ENCODE assay signal across 8 mouse cellular contexts in genomic region chr17:56989467-56990114, GRCm38 (mm10). TPM values are rescaled to one million over a fixed set of nuclear protein-coding genes. Genes with fewer than 3 reads are reported as not detected.
DNase-seq lines count a peak whose midpoint lies in the region; ATAC-seq and TF ChIP-seq lines count a peak whose summit lies in the region.

No protein-coding gene starts in this region.

- no peak for TF ChIP-seq POLR2A in liver, adult 2 months (IDR thresholded peaks at IDR 0.05; ENCODE audit: extremely low read depth, insufficient read depth, low read length)

- no peaks in the 10 kb centered on the region for H3K27me3 ChIP-seq in heart, embryonic 13.5 days (replicated peaks)
- H3K27me3 ChIP-seq in erythroblast, embryonic 14.5 days (ENCODE audit: control insufficient read depth): no peaks in the 10 kb centered on the region
- no peaks in the 10 kb centered on the region for H3K27me3 ChIP-seq in liver, adult 2 months (ENCODE audit: control insufficient read depth, insufficient read depth, low read length)
- H3K27me3 ChIP-seq in midbrain, embryonic 16.5 days (ENCODE audit: control insufficient read depth, insufficient read depth, low read depth, low read length): no peaks in the 10 kb centered on the region

- peaks cover 15% of the 10 kb centered on the region for H3K4me1 ChIP-seq in heart, embryonic 13.5 days
- peaks cover 36% of the 10 kb centered on the region for H3K4me1 ChIP-seq in erythroblast, embryonic 14.5 days (ENCODE audit: control insufficient read depth)
- H3K4me1 ChIP-seq in liver, adult 2 months (ENCODE audit: control insufficient read depth, insufficient read depth, low read length): peaks cover 7% of the 10 kb centered on the region
- peaks cover 6% of the 10 kb centered on the region for H3K4me1 ChIP-seq in midbrain, embryonic 16.5 days (ENCODE audit: control insufficient read depth, insufficient read depth, low read length)

- peak; percentile 75 for ATAC-seq in heart, embryonic 13.5 days (ENCODE audit: extremely low read depth, insufficient number of reproducible peaks, low FRiP score, low TSS enrichment)
- peak; percentile 94 for ATAC-seq in midbrain, embryonic 16.5 days

- TF ChIP-seq CTCF in liver, adult 2 months (IDR thresholded peaks at IDR 0.05; ENCODE audit: low read depth, low read length): no peak

- DNase-seq in heart, postnatal 36 days: no peak
- DNase-seq in adrenal gland, postnatal 25 days: peak; percentile 56
- peak; percentile 71 for DNase-seq in hindlimb bud, embryonic 11.5 days (ENCODE audit: extremely low spot score, low read depth, low spot score)
- peak; percentile 85 for DNase-seq in liver, adult 2 months (ENCODE audit: extremely low read depth, low read depth, low spot score)
- peak; percentile 19 to 38 for DNase-seq in thymus, postnatal 36 days

- H3K9ac ChIP-seq in heart, embryonic 13.5 days: peak overlapping the region; percentile 91
- H3K9ac ChIP-seq in liver, adult 2 months (ENCODE audit: low read depth, low read length): peak overlapping the region; percentile 68
- H3K9ac ChIP-seq in midbrain, embryonic 16.5 days (ENCODE audit: low read depth, low read length): peak overlapping the region; percentile 95

- no peaks in the 10 kb centered on the region for H3K9me3 ChIP-seq in heart, embryonic 13.5 days
- H3K9me3 ChIP-seq in erythroblast, embryonic 14.5 days (ENCODE audit: control insufficient read depth, low read length): no peaks in the 10 kb centered on the region
- no peaks in the 10 kb centered on the region for H3K9me3 ChIP-seq in midbrain, embryonic 16.5 days (replicated peaks; ENCODE audit: control insufficient read depth, low read length, poor library complexity, severe bottlenecking)

- 3% methylated on average over 25 of the region's 25 CpGs for WGBS in heart, embryonic 13.5 days
- 3% methylated on average over 25 of the region's 25 CpGs for WGBS in liver, adult 2 months
- WGBS in midbrain, embryonic 16.5 days: 3% methylated on average over 25 of the region's 25 CpGs

- intact Hi-C loops in heart, postnatal 36 days (cut with DNase I): loop anchor here (1.0 to 10.0 kb wide), 4 partner anchors 21 to 265 kb away; partner anchors contain the start of genes Gm17949, Gtf2f1 and Mllt1

- peak overlapping the region; percentile 81 for H3K4me3 ChIP-seq in heart, embryonic 13.5 days
- peak overlapping the region; percentile 75 for H3K4me3 ChIP-seq in erythroblast, embryonic 14.5 days (replicated peaks)
- peak overlapping the region; percentile 65 for H3K4me3 ChIP-seq in liver, adult 2 months (ENCODE audit: insufficient read depth, low read depth, low read length)
- H3K4me3 ChIP-seq in midbrain, embryonic 16.5 days (ENCODE audit: low read depth, low read length): peak overlapping the region; percentile 78

- peak overlapping the region; percentile 87 for H3K4me2 ChIP-seq in heart, embryonic 13.5 days
- peak overlapping the region; percentile 89 for H3K4me2 ChIP-seq in midbrain, embryonic 16.5 days (ENCODE audit: low read length)

- H3K27ac ChIP-seq in heart, embryonic 13.5 days (replicated peaks): peak overlapping the region; percentile 76
- H3K27ac ChIP-seq in liver, adult 2 months (replicated peaks; ENCODE audit: insufficient read depth, low read depth, low read length): peak overlapping the region; percentile 59
- peak overlapping the region; percentile 91 for H3K27ac ChIP-seq in midbrain, embryonic 16.5 days (ENCODE audit: low read length)

- peaks cover 34% of the 10 kb centered on the region for H3K36me3 ChIP-seq in heart, embryonic 13.5 days
- H3K36me3 ChIP-seq in erythroblast, embryonic 14.5 days (ENCODE audit: control insufficient read depth): peaks cover 34% of the 10 kb centered on the region
- H3K36me3 ChIP-seq in liver, adult 2 months (ENCODE audit: control insufficient read depth, insufficient read depth, low read length): peaks cover 5% of the 10 kb centered on the region; the same call in 1 of the 2 replicates
- H3K36me3 ChIP-seq in midbrain, embryonic 16.5 days (ENCODE audit: control insufficient read depth, insufficient read depth, low read length): peaks cover 11% of the 10 kb centered on the region

- peaks cover 9% of the 10 kb centered on the region; the same call in 1 of the 2 replicates for H3K79me2 ChIP-seq in liver, adult 2 months (ENCODE audit: control insufficient read depth, insufficient read depth, low read length)

RNA-seq across cellular contexts. Expression of gene Clpp, which starts 0.5 kb away (rescaled TPM):
- 110 and 125 TPM in 2 replicates for polyA plus RNA-seq in heart, embryonic 13.5 days (2015; fragmentation: Nextera tagmentation; extraction: Ambion mirVana)
- 10 to 100 TPM; 79.5 to 80.4 TPM for total RNA-seq in heart, postnatal 36 days (2021)
- 106 and 120 TPM in 2 replicates for total RNA-seq in adrenal gland, postnatal 25 days (2021)
- polyA plus RNA-seq in erythroblast, embryonic 14.5 days (2012): 12.3 and 14.6 TPM in 2 replicates
- total RNA-seq in liver, adult 2 months (2014; rRNA removed): 75.6 and 93.8 TPM in 2 replicates
- 174 and 184 TPM in 2 replicates for polyA plus RNA-seq in liver, adult 2 months (2012; rRNA removed)
- 164 and 171 TPM in 2 replicates for polyA plus RNA-seq in midbrain, embryonic 16.5 days (2015; fragmentation: Nextera tagmentation; extraction: Ambion mirVana)

RNA-seq across cellular contexts. Expression of gene Alkbh7, which starts 7.5 kb away (rescaled TPM):
- 45.7 and 56.8 TPM in 2 replicates for polyA plus RNA-seq in heart, embryonic 13.5 days (2015; fragmentation: Nextera tagmentation; extraction: Ambion mirVana)
- 10 to 100 TPM; 67.5 to 69.9 TPM for total RNA-seq in heart, postnatal 36 days (2021)
- total RNA-seq in adrenal gland, postnatal 25 days (2021): 67.3 and 95.1 TPM in 2 replicates
- polyA plus RNA-seq in erythroblast, embryonic 14.5 days (2012): 2.1 and 2.9 TPM in 2 replicates
- total RNA-seq in liver, adult 2 months (2014; rRNA removed): 23.2 and 24.4 TPM in 2 replicates
- polyA plus RNA-seq in liver, adult 2 months (2012; rRNA removed): 42.0 and 51.1 TPM in 2 replicates
- 54.3 and 60.7 TPM in 2 replicates for polyA plus RNA-seq in midbrain, embryonic 16.5 days (2015; fragmentation: Nextera tagmentation; extraction: Ambion mirVana)

RNA-seq across cellular contexts. Expression of gene Acer1, which starts 7.7 kb away (rescaled TPM):
- polyA plus RNA-seq in heart, embryonic 13.5 days (2015; fragmentation: Nextera tagmentation; extraction: Ambion mirVana): 0.06 TPM in 1 of 2 replicates, not detected in the other
- not detected for total RNA-seq in heart, postnatal 36 days (2021)
- 0.38 and 0.70 TPM in 2 replicates for total RNA-seq in adrenal gland, postnatal 25 days (2021)
- polyA plus RNA-seq in erythroblast, embryonic 14.5 days (2012): 0.01 TPM in 1 of 2 replicates, not detected in the other
- total RNA-seq in liver, adult 2 months (2014; rRNA removed): not detected in 2 replicates
- not detected in 2 replicates for polyA plus RNA-seq in liver, adult 2 months (2012; rRNA removed)
- not detected in 2 replicates for polyA plus RNA-seq in midbrain, embryonic 16.5 days (2015; fragmentation: Nextera tagmentation; extraction: Ambion mirVana)

RNA-seq across cellular contexts. Expression of gene Pspn, which starts 10.2 kb away (rescaled TPM):
- 0.35 TPM in 1 of 2 replicates, not detected in the other for polyA plus RNA-seq in heart, embryonic 13.5 days (2015; fragmentation: Nextera tagmentation; extraction: Ambion mirVana)
- not detected for total RNA-seq in heart, postnatal 36 days (2021)
- total RNA-seq in adrenal gland, postnatal 25 days (2021): 0.76 and 2.3 TPM in 2 replicates
- not detected in 2 replicates for polyA plus RNA-seq in erythroblast, embryonic 14.5 days (2012)
- not detected in 2 replicates for total RNA-seq in liver, adult 2 months (2014; rRNA removed)
- not detected in 2 replicates for polyA plus RNA-seq in liver, adult 2 months (2012; rRNA removed)
- 0.74 and 1.0 TPM in 2 replicates for polyA plus RNA-seq in midbrain, embryonic 16.5 days (2015; fragmentation: Nextera tagmentation; extraction: Ambion mirVana)

RNA-seq across cellular contexts. Expression of gene Gtf2f1, which starts 21.5 kb away (rescaled TPM):
- polyA plus RNA-seq in heart, embryonic 13.5 days (2015; fragmentation: Nextera tagmentation; extraction: Ambion mirVana): 32.8 and 35.1 TPM in 2 replicates
- total RNA-seq in heart, postnatal 36 days (2021): 10 to 100 TPM; 18.9 to 19.1 TPM
- 46.1 and 55.3 TPM in 2 replicates for total RNA-seq in adrenal gland, postnatal 25 days (2021)
- 31.9 and 32.9 TPM in 2 replicates for polyA plus RNA-seq in erythroblast, embryonic 14.5 days (2012)
- total RNA-seq in liver, adult 2 months (2014; rRNA removed): 10.9 and 11.9 TPM in 2 replicates
- polyA plus RNA-seq in liver, adult 2 months (2012; rRNA removed): 10.4 and 10.6 TPM in 2 replicates
- 71.7 and 74.6 TPM in 2 replicates for polyA plus RNA-seq in midbrain, embryonic 16.5 days (2015; fragmentation: Nextera tagmentation; extraction: Ambion mirVana)

Comparison
In these comparisons a context has a peak if more than half of its experiments do, and no peak if none do; other contexts are left out.
1. DNase-seq: peak in adrenal gland, postnatal 25 days (single experiment), hindlimb bud, embryonic 11.5 days (single experiment), liver, adult 2 months (single experiment) and thymus, postnatal 36 days (2 of 2); none in heart, postnatal 36 days (0 of 2).
2. RNA of gene Alkbh7, which starts 7.5 kb away (polyA plus RNA-seq): 54.3 to 60.7 TPM in midbrain, embryonic 16.5 days, 45.7 to 56.8 TPM in heart, embryonic 13.5 days and 42.0 to 51.1 TPM in liver, adult 2 months; 2.1 to 2.9 TPM in erythroblast, embryonic 14.5 days; every median in the first group is over 10 times any median in the second.
3. Peak in every context shown above with its lines, with median percentiles within 50 percentile points of each other: H3K27ac ChIP-seq, H3K4me3 ChIP-seq and H3K9ac ChIP-seq.